Mouse (Mus musculus): Measurements from ENCODE around the gene Slco1a1.
"Not testable (repeated sequence)": the region's sequence is repeated elsewhere in the genome, so short reads cannot be mapped to it uniquely, and the experiment has no call there.

Gene Slco1a1

DNA sequence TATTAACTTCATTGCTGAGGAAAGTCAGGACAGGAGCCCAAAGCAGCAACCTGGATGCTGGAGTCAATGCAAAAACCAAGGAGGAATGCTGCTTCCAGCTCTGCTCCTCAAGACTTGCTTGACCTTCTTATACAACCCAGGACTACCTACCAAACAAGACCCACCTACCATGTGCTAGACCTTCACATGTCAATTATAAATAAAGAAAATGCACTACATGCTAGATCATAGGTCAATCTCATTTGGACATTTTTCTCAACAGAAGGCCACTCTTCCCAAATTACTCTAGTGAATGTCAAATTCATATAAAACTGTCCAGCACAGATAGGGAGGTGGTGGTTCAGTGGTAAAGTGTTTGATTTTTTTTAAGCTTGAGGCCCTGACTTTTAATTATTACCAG, at the start of gene Slco1a1:
Gene Slco1a1, minus strand, starts transcription at position 101 of the 400 bp plus-strand sequence.
- DNase-seq (ENCODE audit: low spot score) = no peak

DNA sequence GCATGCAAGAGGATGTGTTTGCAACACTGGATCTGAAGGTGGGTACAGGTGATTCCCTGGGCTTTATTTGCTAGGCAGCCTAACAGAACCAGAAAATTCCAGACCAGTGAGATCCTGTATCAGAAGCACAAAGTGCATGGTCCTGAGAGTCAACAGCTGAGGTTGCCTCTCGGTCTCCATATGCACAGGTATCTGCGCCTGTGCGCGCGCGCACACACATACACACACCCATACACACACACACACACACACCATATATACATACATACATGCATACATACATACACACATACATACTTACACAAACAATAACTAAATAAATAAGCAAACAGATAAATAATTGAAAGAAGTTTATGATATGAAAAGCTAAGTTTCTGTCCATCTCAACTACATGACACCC, 40.0 kb upstream of the Slco1a1 start:
- DNase-seq (ENCODE audit: low spot score) = no peak

DNA sequence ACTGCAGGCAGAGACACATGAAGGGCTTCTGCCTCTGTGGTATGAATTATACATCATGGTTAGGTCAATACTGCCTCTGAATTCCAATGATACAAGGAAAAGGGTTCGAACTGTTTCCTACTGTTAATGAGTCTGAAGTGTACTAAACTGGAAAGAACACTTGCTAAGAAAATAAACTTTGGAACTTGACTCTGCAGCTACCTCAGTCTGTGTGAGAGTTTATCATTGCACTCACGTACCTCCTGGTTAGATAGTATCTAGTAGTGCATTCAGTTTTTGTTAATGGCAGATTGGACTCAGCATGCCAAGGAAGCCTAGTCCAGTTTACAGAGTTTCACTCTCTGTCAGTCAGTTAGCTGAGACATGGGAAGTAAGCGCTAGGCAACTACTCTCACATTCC, 37.9 kb upstream of the Slco1a1 start:
- DNase-seq (ENCODE audit: low spot score) = no peak

DNA sequence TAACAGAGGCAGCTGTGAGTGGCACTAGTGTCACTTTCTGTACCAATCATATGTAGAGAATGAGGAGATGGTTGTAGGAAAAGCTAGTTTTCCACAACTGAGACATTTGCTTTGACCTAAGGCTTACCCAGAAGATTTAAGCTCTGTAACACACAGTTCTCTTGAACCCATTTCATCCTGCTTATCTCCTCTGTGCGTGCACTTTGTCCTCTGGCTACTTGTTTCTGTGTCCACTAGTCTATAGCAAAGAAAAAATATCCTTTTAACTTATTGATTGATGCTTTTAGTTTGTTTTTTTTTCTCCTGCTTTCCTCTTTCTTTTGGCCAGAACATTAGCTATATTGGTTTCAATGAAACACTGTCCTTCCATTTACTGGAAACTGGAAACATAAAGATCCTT, 15.7 kb upstream of the Slco1a1 start:
- DNase-seq (ENCODE audit: low spot score) = no peak

DNA sequence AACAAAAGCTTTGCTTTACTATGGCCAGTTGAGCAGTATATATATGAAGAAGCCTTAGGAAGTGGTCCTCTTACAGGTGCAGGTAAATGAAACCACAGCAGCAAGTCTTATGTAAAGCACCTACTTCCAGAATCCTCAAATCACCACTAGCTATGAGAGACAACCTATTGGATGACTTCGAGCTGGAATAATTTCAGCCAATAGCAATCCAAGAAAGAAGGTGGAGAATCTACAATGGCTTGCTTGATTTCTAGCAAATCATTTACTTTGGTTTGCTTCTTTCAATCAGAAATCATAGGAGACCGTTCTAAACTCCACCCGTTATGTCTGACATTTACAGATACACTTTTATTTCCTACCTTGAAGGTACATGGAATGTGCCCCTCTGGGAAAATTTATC, 15.1 kb upstream of the Slco1a1 start:
- DNase-seq (ENCODE audit: low spot score) = no peak

DNA sequence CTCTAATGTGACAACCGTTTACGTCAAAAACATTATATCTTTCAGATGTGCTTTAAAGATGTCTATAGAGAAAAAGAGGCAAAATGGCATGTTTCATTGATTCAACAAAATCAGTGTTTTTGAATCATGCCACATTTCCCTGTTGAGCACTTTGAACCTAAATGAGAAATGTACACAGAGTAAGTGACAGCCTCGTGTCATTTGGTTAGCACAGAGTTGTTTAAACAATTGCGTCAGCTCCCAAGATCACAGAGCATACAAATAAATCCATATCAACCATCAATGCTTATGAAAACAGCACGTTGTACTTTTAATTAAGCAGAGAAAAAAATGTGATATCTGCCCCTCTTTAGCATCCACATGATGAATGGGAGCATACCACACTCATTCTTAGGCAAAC, 13.7 kb upstream of the Slco1a1 start:
- DNase-seq (ENCODE audit: low spot score) = no peak

DNA sequence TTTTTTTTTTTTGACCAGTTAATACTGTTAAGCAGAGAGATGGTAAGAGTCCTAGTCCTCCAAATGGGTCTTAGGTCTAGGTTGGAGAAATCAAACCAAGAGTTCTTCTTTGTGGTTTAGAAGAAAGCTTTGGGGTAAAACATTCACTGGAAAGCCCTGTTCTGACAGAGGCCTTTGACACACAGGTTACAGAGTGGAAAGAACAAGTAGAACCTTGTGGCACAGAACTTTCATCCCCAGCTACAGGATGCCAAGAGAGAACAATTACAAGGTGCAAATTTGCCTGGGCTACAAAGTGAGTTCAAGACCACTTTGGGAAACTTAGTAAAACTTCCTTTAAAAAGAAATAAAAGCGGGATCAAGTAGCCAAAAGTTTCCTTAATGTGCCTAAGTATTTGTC, 6.3 kb downstream of the Slco1a1 start:
- no peak for DNase-seq (ENCODE audit: low spot score)

DNA sequence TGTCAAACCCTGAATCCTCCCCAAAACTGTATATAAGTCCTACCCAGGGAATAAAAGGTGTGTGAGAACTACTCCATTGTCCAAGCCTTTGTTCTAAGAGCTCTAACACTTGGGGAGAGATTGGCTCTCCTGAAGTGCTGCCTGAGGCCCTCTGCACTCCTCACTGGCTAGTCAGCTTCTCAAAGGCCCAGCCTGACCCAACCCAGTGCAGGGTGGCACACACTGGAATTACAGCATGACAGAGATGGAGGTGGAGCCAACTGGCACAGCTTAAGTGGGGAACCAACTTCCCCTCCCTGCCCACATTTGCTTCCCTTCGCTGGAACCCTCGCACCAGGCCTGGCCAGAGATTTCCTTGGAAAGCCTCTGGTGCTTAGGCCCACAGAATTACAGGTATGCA, 48.6 kb downstream of the Slco1a1 start:
- no peak for DNase-seq (ENCODE audit: low spot score)

DNA sequence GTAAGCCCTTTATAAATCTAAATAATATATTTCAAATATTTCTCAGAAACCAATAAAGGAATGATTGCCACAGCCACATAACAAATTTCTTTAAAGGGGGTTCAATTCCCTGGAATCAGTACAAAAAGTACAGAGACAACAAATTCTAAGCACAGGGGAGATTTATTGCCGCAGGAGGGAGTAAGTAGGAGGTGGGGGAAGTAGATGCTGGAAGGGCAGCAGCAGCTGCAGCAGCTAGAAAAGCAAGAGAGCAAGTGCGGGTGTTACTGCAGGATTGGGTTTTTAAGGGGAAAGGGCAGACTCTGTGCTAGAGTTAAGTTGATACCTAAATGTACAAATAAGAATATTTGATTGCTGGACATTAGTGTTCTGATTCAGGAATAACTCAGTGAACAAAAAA, 57.0 kb downstream of the Slco1a1 start:
- no peak for DNase-seq (ENCODE audit: low spot score)

DNA sequence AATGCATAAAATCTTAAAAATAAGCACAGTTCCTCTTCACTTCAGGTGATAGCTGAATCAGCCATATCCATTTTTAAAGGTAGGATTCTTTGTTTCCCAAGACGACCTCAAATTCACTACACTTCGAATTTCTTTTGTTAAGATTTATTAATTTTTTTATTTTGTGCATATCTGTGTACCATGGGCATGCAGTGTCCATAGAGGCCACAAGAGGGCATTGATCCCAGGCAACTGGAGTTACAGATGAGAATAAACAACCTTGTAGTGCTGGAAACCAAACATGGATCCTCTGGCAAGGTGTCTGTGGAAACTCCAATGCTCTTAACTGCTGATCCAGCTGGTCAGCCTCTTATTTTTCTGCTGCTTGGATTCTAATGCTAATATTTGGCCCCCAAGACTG, 58.5 kb downstream of the Slco1a1 start:
- no peak for DNase-seq (ENCODE audit: low spot score)

DNA sequence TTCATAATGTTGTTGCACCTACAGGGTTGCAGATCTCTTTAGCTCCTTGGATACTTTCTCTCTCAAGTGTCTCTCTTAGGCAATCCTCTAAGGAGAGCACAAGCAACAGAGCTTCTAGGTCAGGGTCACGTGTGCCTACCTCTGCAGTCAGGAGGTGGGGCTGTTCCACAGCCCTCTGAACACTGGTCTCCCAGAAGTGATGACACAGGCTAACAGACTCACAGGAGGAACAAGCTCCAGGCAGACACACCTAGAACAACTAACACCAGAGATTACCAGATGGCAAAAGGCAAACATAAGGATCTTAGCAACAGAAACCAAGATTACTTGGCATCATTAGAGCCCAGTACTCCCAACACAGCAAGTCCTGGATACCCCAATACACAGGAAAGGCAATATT, 64.2 kb downstream of the Slco1a1 start:
- DNase-seq (ENCODE audit: low spot score) = no peak

DNA sequence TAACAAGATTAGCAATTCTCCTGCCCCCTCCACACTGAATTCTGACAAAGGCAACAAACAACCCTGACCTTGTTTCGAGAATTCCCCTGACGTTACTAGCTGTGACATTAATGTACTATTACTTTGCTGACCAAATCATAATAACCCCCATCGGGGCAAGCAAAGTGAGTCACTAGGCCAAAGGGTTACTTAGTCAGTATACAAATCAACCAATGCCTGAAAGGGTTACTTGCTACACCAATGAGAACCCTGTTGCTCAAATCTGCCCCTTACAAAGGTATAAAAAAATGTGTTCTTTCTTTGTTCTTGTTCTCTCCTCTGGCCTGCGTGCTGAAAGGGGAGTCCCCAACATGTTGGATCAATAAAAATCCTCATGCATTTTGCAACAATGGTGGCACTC, 71.0 kb downstream of the Slco1a1 start:
- not testable (repeated sequence) for DNase-seq (ENCODE audit: low spot score)

DNA sequence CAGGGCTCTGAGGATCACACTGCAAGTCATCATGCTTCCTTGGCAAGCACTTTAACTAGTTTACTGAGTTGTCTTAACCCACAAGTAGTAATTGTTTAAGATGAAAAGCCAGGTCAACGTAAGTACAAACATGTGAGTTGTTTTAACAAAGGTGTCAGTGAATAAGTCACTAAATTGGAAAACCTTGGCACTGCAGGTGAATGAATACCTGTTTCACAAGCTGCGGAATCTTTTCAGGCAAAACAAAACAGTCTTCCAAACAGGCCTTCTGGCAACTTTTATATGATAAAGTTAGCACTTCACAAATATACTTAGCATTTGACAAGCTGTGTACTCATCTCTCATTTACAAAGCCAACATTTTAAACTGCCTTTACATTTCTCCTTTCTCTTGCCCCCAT, 75.1 kb downstream of the Slco1a1 start:
- no peak for DNase-seq (ENCODE audit: low spot score)

DNA sequence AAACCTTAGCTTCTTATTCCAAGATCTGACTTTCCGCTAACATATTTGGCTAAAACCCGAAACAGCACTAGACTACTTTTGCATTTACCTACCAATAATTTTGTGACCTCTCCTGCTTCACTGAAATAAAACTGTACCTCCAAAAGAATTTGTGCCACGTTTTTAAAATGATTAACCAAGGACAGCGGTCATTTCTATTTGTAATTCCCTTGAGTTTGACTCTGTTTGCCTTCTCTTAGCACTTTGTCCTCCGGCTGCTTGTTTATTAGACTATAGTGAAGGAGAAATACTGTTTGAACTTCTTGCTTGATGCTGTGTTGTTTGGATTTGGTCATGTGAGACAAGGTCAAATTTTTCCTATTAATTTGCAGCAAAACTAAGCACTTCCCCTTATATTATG, 78.0 kb downstream of the Slco1a1 start:
- no peak for DNase-seq (ENCODE audit: low spot score)

DNA sequence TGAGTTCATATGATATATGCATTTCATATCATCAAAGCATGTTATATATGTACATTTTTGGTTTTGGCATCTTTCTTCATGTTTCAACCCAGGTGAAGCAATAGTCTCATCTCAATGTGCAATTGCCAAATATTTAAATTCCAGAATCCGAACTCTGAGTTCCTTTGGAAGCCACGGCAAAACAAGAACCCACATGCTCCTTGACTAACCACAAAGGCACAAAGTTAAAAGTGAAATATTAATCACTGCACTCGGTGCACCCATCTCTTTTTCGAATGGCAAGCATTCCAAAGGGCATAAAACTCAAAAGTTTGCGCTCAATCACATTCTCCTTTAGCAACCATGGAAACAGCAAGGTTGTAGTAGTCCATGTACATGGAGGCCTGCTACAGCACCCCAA, 80.7 kb downstream of the Slco1a1 start:
- DNase-seq (ENCODE audit: low spot score) = no peak

DNA sequence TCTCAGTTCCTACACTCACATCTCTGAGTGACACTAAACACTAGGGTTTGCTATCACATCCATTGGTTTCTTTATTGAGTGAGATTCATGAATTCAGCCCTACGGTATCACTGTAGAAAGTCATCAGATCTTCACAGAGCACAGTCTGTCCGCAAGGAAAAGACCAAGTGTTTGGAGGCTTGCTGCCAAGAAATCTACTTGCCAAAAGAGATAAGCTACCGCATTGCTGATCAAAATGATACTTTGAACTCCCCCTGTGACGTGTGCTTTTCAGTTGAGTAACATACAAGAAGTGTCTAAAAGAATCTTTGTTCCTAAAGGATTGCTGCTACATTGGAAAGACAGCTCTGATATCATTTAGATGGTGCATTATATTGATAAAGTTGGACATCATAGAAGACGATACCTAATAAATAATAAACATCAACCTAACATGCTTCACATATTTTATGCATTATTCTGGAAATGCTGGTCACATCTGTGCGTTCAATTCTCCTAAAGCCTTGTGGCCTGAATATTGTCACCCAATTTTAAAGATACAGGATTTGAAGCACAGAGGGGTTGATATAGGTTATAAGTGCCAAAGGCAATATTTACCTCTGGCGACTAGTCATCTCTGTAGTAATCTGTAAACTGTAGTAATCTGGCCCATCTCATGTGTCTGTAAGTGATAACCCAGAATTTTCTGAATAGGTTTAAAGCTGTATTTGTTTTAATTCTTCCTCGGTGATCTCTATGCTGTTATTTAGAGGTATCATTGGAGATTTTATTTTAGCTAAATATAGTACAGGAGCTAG, 88.8 kb downstream of the Slco1a1 start:
- no peak for DNase-seq (ENCODE audit: low spot score)

All from testis, postnatal 10 days (tissue).